Mouse (Mus musculus) stomach, postnatal 0 days (tissue): Measurements from ENCODE around the gene Abtb2. TPM values are rescaled to one million over a fixed set of nuclear protein-coding genes. Genes with fewer than 3 reads are reported as not detected.
A peak's percentile ranks its signal among the peaks of the same experiment; 100 is the strongest.

Source experiments
- ATAC-seq: fragments of 200-750 bp; cut with Nextera tagmentation; 2 replicates; pipeline ENCODE4 v1.8.0; 2017; ENCODE audit not compliant: low FRiP score, low TSS enrichment
- DNase-seq: peaks from one replicate; pipeline ENCODE4 v3.0.0-alpha.2; 2016; ENCODE audit warnings: low spot score
- H3K27ac ChIP-seq: fragments of 300-500 bp; sonication (generic); replicated peaks from 2 replicates; pipeline ENCODE4 v1.5.1; 2014; ENCODE audit warnings: mild to moderate bottlenecking, control low read depth
- H3K27me3 ChIP-seq: fragments of 300-500 bp; sonication (generic); 2 replicates; pipeline ENCODE4 v1.6.1; 2014; ENCODE audit warnings: low read length; ENCODE audit not compliant: control insufficient read depth, insufficient read depth
- H3K36me3 ChIP-seq: fragments of 300-500 bp; sonication (generic); 2 replicates; pipeline ENCODE4 v1.6.1; 2014; ENCODE audit warnings: low read length, mixed read lengths; ENCODE audit not compliant: control insufficient read depth, insufficient read depth
- H3K4me1 ChIP-seq: fragments of 300-500 bp; sonication (generic); replicated peaks from 2 replicates; pipeline ENCODE4 v1.6.1; 2014; ENCODE audit warnings: antibody characterized with exemption; ENCODE audit not compliant: control insufficient read depth, insufficient read depth
- H3K4me2 ChIP-seq: fragments of 300-500 bp; sonication (generic); replicated peaks from 2 replicates; pipeline ENCODE4 v1.6.1; 2014; ENCODE audit warnings: low read depth, mild to moderate bottlenecking, control low read depth, moderate library complexity
- H3K4me3 ChIP-seq: fragments of 300-500 bp; sonication (generic); 2 replicates; pipeline ENCODE4 v1.5.1; 2014; ENCODE audit warnings: low read depth, low read length, control low read depth
- H3K9ac ChIP-seq: fragments of 300-500 bp; sonication (generic); 2 replicates; pipeline ENCODE4 v1.6.1; 2014; ENCODE audit warnings: mild to moderate bottlenecking, low read length, control low read depth, mixed read lengths
- H3K9me3 ChIP-seq: fragments of 300-500 bp; sonication (generic); 2 replicates; pipeline ENCODE4 v1.6.1; 2016; ENCODE audit warnings: low read length; ENCODE audit not compliant: control insufficient read depth
- CTCF ChIP-seq: IDR thresholded peaks from 2 replicates; pipeline ENCODE4 v1.5.1; 2016; ENCODE audit warnings: antibody characterized with exemption, low read depth, mild to moderate bottlenecking, moderate library complexity
- EP300 ChIP-seq: optimal IDR thresholded peaks from 2 replicates; pipeline ENCODE3; 2016; ENCODE audit warnings: antibody characterized with exemption
- WGBS: fragments of 180-500 bp; shearing (Covaris S2); extraction: QIAGEN DNeasy Blood & Tissue Kit; methylation state at CpG from one replicate; pipeline ENCODE4 v1.1.7; 2014; 5-methylcytosine and 5-hydroxymethylcytosine counted together
- polyA plus RNA-seq: library from polyadenylated mRNA; unstranded; fragments of >200 nt; fragmentation: Nextera tagmentation; extraction: Ambion mirVana; gene quantifications from 2 replicates; pipeline ENCODE4 v1.2.1, GENCODE M21; 2015

Abtb2 gene
- polyA plus RNA-seq, 1 experiment from 2014 or later = 4.0 TPM

DNA sequence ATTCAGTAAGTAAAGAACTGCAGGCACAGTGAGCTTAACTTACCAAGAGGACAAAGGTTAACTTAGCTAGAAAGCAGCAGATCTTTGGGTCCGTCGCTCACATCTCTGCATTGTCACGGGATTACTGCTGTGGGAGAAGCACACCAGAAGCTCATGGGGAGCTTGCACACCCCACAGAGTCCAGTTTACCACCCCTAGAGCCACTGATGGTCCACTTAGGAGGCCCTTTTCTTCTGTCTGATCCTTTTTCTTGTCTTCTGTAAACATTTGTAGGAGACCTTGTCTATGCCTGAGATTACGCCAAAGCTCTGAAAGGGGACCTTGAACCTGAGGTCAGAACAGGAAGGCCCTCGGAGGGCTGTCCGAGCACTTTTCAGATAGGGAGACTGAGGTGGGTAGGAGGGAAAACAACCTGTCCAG, 28.5 kb downstream of the Abtb2 start:
- Histone ChIP-seq H3K9ac (no peak overlapping the region), H3K27ac (no peak overlapping the region), H3K4me1 (0 out of 2 replicates have a peak, but pooled peaks cover 6% of the 10 kb centered on the region), H3K4me3 (no peak overlapping the region), H3K36me3 (no peaks in the 10 kb centered on the region), H3K4me2 (no peak overlapping the region), H3K9me3 (no peaks in the 10 kb centered on the region), H3K27me3 (no peaks in the 10 kb centered on the region)
- DNase-seq (no peak), ATAC-seq (no peak)
- 48% methylated on average over 6 of the region's 6 CpGs for WGBS
- no peak for TF ChIP-seq EP300
- TF ChIP-seq CTCF = no peak

DNA sequence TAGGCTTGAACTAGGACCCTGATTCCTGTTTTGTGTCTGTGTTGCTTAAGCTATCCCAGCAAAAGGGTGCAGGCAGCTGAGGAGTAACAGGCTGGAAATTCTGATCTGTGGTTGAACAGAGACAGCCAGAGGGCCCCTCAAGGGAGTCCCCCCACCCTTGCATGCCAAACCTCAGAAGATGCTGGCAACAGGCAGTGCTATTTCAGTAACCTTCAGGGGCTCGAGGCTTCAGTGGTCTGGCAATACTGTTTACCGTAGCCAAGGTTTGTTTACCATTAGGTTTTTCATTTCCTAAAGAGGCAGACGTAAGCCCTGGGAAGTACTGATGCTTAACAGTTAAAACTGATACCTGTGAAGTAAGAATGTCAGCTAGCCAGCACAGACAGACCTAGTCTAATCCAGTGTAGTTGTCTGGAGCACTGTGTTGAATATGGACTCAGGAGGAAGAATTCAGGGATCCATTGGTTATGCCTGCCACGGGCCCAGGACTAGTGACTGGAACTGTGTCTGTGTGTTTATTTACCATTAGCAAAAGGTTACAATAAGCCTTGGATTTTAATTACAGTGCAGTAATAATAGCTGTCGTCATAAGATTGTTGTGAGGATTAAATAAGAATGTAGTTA, 29.0 kb downstream of the Abtb2 start:
- DNase-seq (no peak), ATAC-seq (no peak)
- TF ChIP-seq EP300 (no peak), CTCF (no peak)
- H3K9me3 ChIP-seq = no peaks in the 10 kb centered on the region
- H3K9ac ChIP-seq = no peak overlapping the region
- H3K27ac ChIP-seq = no peak overlapping the region
- 40% methylated on average over 5 of the region's 5 CpGs for WGBS
- 0 out of 2 replicates have a peak, but pooled peaks cover 6% of the 10 kb centered on the region for H3K4me1 ChIP-seq
- no peaks in the 10 kb centered on the region for H3K36me3 ChIP-seq
- H3K4me3 ChIP-seq = no peak overlapping the region
- no peaks in the 10 kb centered on the region for H3K27me3 ChIP-seq
- no peak overlapping the region for H3K4me2 ChIP-seq

DNA sequence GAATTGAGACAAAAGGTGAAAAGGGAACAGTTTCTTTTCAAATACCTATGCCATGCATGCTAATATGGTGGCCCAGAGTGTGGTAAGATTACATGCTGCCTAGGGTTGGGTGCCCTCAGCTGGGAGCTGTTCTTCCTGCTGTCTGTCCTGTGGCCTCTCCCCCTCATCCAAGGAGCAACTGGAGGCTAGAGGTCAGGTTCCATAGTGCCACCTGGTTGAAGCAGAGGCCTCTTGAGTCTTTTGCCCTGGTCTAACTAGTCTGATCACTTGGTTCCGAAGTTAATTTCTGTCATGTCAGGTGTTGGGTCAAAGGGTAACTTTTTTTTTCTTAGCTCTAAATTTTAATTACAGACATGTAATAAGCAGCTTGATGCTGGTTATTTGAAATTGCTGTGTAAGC, 33.2 kb downstream of the Abtb2 start:
- H3K9me3 ChIP-seq = no peaks in the 10 kb centered on the region
- no peak overlapping the region for H3K4me2 ChIP-seq
- H3K27me3 ChIP-seq = no peaks in the 10 kb centered on the region
- ATAC-seq = no peak
- H3K9ac ChIP-seq = no peak overlapping the region
- no peaks in the 10 kb centered on the region for H3K36me3 ChIP-seq
- no peak overlapping the region for H3K27ac ChIP-seq
- no peak for DNase-seq
- no peak overlapping the region for H3K4me3 ChIP-seq
- 0 out of 2 replicates have a peak, but pooled peaks cover 6% of the 10 kb centered on the region for H3K4me1 ChIP-seq
- 70% methylated on average over 1 of the region's 1 CpGs for WGBS
- TF ChIP-seq CTCF (no peak), EP300 (no peak)

DNA sequence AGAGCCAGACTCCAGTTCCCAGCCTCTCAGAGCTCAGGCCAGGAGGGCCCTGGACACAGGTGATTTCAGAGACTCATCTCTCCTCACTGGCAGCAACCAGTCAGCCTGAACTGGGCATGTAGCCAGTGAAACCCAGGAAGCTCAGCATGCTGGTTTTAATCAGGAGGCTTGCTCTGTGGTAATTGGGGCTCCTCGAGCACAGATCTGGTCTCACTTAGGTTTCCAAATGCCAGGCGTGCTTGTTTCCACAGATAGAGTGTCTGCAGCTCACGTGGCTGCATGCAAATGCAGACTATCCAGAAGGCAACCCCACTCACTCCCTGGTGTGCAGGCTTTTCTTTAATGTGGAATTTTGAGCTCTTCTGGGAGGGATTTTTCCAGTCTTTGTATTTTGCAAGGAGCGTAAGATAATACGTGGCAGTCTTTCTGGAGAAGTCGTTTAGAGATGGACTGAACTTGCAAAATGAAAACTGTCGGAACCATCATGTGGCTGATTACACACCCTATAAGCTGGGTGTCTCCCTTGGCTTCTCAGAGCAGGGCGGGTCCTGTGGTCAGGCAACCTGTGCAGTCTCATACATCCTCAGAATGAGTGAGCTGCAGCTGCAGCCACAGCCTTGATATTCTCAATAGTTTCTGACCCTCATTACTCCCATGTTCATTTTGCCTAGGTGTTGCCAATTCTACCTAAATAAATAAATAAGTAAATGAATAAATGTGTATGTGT, 34.2 kb downstream of the Abtb2 start:
- no peaks in the 10 kb centered on the region for H3K36me3 ChIP-seq
- no peaks in the 10 kb centered on the region for H3K4me1 ChIP-seq
- H3K9me3 ChIP-seq = no peaks in the 10 kb centered on the region
- no peaks in the 10 kb centered on the region for H3K27me3 ChIP-seq
- H3K4me3 ChIP-seq = no peak overlapping the region
- H3K9ac ChIP-seq = no peak overlapping the region
- DNase-seq = no peak
- no peak overlapping the region for H3K27ac ChIP-seq
- WGBS = 50% methylated on average over 8 of the region's 8 CpGs
- ATAC-seq = 0 out of 2 replicates have a peak, but pooled peaks have one; percentile 54
- H3K4me2 ChIP-seq = no peak overlapping the region
- TF ChIP-seq CTCF (no peak), EP300 (no peak)

DNA sequence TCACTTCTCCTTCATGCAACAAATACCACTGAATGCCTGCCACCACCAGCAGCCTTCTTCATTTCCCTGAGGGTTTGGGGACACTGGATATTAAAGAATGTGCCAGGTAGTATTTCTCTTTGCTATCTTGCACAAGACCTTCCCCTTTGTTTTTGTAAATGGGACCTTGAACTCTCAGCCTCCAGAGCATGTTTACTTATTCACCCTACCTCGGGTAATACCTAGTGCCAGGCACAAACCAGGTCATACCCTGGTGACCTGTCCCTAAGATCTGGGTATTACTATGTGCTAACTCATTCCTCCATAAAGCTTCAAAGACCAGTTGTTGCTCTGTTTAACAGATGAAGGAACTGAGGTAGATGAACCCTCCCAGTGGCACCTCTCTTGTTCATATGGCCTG, 35.0 kb downstream of the Abtb2 start:
- 39% methylated on average over 1 of the region's 1 CpGs for WGBS
- Histone ChIP-seq H3K9ac (no peak overlapping the region), H3K4me3 (no peak overlapping the region), H3K27me3 (no peaks in the 10 kb centered on the region), H3K27ac (no peak overlapping the region), H3K4me2 (no peak overlapping the region), H3K4me1 (no peaks in the 10 kb centered on the region), H3K36me3 (no peaks in the 10 kb centered on the region), H3K9me3 (no peaks in the 10 kb centered on the region)
- TF ChIP-seq CTCF (no peak), EP300 (no peak)
- no peak for ATAC-seq
- DNase-seq = no peak

DNA sequence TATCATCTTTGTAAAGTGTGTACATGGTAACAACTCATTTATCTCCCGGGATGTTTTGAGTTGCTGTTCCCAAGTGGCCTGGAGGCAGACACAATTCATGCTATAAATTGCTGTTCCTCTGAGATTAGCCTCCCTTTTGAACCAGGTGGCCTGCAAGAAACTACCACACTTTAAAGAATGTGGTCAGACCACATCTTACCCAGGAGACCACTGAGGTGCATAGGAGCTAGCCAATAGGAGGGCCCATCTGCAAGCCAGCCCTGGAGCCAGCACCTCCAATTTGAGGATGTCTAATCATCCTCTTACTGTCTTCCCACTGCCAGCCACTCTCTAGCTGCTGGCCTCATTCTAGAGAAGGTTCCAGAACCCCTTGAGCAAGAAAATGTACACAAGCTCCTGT, 35.4 kb downstream of the Abtb2 start:
- Histone ChIP-seq H3K4me1 (no peaks in the 10 kb centered on the region), H3K9ac (no peak overlapping the region), H3K4me3 (no peak overlapping the region), H3K4me2 (no peak overlapping the region), H3K36me3 (no peaks in the 10 kb centered on the region), H3K9me3 (no peaks in the 10 kb centered on the region), H3K27ac (no peak overlapping the region), H3K27me3 (no peaks in the 10 kb centered on the region)
- 75% methylated on average over 1 of the region's 1 CpGs for WGBS
- TF ChIP-seq EP300 (no peak), CTCF (no peak)
- ATAC-seq (no peak), DNase-seq (no peak)
